Mouse (Mus musculus) cerebellum, adult 2 months (tissue): ENCODE data around the gene Zfr.

Source experiments
- CTCF ChIP-seq: fragments of 200-500 bp; IDR thresholded peaks from 2 replicates; pipeline ENCODE4 v1.5.1; 2011; ENCODE audit warnings: low read depth, mild to moderate bottlenecking, control low read depth, low read length, moderate library complexity, borderline replicate concordance; ENCODE audit not compliant: insufficient read depth
- POLR2A ChIP-seq: fragments of 200-500 bp; IDR thresholded peaks from 2 replicates; pipeline ENCODE4 v1.6.1; 2011; ENCODE audit warnings: low read length, control low read depth, borderline replicate concordance; ENCODE audit not compliant: insufficient read depth

GRCm38 (mm10) chr15:12103763-12104162 is 13.9 kb upstream of the Zfr start:
- TF ChIP-seq CTCF (no peak), POLR2A (no peak)
